Mouse (Mus musculus): Measurements from ENCODE around the gene Mfsd4b1. TPM values are rescaled to one million over a fixed set of nuclear protein-coding genes. Genes with fewer than 3 reads are reported as not detected.

Mfsd4b1 gene
- polyA plus RNA-seq, 1 experiment = not detected

- Histone ChIP-seq H3K4me1 (ENCODE audit: control insufficient read depth, insufficient read depth, insufficient read length, low read length) (no peaks in the 10 kb centered on the region), H3K27me3 (ENCODE audit: control insufficient read depth, insufficient read depth, low read length) (no peaks in the 10 kb centered on the region), H3K4me3 (ENCODE audit: low read depth, low read length) (no peak overlapping the region), H3K27ac (ENCODE audit: insufficient read depth, low read depth, low read length) (no peak overlapping the region), H3K36me3 (ENCODE audit: control insufficient read depth, insufficient read depth, low read length) (no peaks in the 10 kb centered on the region)
- 89% methylated on average over 2 of the region's 2 CpGs for WGBS
- TF ChIP-seq CTCF (IDR thresholded peaks at IDR 0.05; ENCODE audit: extremely low read depth, insufficient read length, insufficient replicate concordance, low read depth, low read length) = no peak
- TF ChIP-seq POLR2A (IDR thresholded peaks at IDR 0.05; ENCODE audit: low read depth, low read length) = no peak
Observed at GRCm38 (mm10) chr10:40000746-40001145, 24.3 kb downstream of the Mfsd4b1 start.

DNA sequence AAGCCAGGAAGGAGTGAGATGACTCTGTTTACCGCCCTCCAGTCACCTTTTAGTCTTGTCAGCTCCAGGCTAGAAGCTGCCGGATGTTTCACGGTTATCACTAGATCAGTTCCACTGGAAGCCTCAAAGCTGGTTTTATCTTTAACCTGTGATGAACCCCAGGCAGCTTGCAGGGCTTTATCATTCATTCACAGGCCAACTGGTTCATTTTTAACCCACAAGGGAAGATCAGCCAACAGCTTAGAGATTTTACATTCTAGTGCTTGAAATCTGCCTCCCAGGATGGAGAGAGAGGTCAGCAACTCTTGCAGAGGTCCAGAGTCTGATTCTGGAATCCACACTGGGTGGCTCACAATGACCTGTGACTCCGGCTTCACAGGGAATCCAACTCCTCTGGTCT is 33.9 kb downstream of the Mfsd4b1 start:
- TF ChIP-seq CTCF (IDR thresholded peaks at IDR 0.05; ENCODE audit: extremely low read depth, insufficient read length, insufficient replicate concordance, low read depth, low read length) = no peak
- no peak for TF ChIP-seq POLR2A (IDR thresholded peaks at IDR 0.05; ENCODE audit: low read depth, low read length)
- Histone ChIP-seq H3K4me3 (ENCODE audit: low read depth, low read length) (no peak overlapping the region), H3K27me3 (ENCODE audit: control insufficient read depth, insufficient read depth, low read length) (no peaks in the 10 kb centered on the region), H3K36me3 (ENCODE audit: control insufficient read depth, insufficient read depth, low read length) (no peaks in the 10 kb centered on the region), H3K27ac (ENCODE audit: insufficient read depth, low read depth, low read length) (no peak overlapping the region), H3K4me1 (ENCODE audit: control insufficient read depth, insufficient read depth, insufficient read length, low read length) (no peaks in the 10 kb centered on the region)
- WGBS = 43% methylated on average over 4 of the region's 4 CpGs

- no peak within 1 kb of the TSS for H3K4me3 ChIP-seq (ENCODE audit: low read depth, low read length)
- no peaks in the 10 kb centered on the region for H3K36me3 ChIP-seq (ENCODE audit: control insufficient read depth, insufficient read depth, low read length)
- no peaks in the 10 kb centered on the region for H3K27me3 ChIP-seq (ENCODE audit: control insufficient read depth, insufficient read depth, low read length)
- WGBS = 70% methylated on average over 12 of the region's 12 CpGs
- no peak within 1 kb of the TSS for H3K27ac ChIP-seq (ENCODE audit: insufficient read depth, low read depth, low read length)
- H3K4me1 ChIP-seq (ENCODE audit: control insufficient read depth, insufficient read depth, insufficient read length, low read length) = no peaks in the 10 kb centered on the region
- TF ChIP-seq POLR2A (IDR thresholded peaks at IDR 0.05; ENCODE audit: low read depth, low read length) = no peak
Observed at GRCm38 (mm10) chr10:39986466-39986865, 38.6 kb downstream of the Mfsd4b1 start, which contains the start of gene Mfsd4b5. Gene Mfsd4b5 (minus strand): TSS chr10:39986646.

GRCm38 (mm10) chr10:39982604-39983003 is 42.5 kb downstream of the Mfsd4b1 start:
- no peak overlapping the region for H3K4me3 ChIP-seq (ENCODE audit: low read depth, low read length)
- no peaks in the 10 kb centered on the region for H3K27me3 ChIP-seq (ENCODE audit: control insufficient read depth, insufficient read depth, low read length)
- H3K4me1 ChIP-seq (ENCODE audit: control insufficient read depth, insufficient read depth, insufficient read length, low read length) = no peaks in the 10 kb centered on the region
- no peak overlapping the region for H3K27ac ChIP-seq (ENCODE audit: insufficient read depth, low read depth, low read length)
- no peak for TF ChIP-seq POLR2A (IDR thresholded peaks at IDR 0.05; ENCODE audit: low read depth, low read length)
- no peak for TF ChIP-seq CTCF (IDR thresholded peaks at IDR 0.05; ENCODE audit: extremely low read depth, insufficient read length, insufficient replicate concordance, low read depth, low read length)
- H3K36me3 ChIP-seq (ENCODE audit: control insufficient read depth, insufficient read depth, low read length) = no peaks in the 10 kb centered on the region
- 34% methylated on average over 5 of the region's 5 CpGs for WGBS

GRCm38 (mm10) chr10:39978231-39978630 is 46.8 kb downstream of the Mfsd4b1 start:
- no peaks in the 10 kb centered on the region for H3K27me3 ChIP-seq (ENCODE audit: control insufficient read depth, insufficient read depth, low read length)
- no peaks in the 10 kb centered on the region for H3K4me1 ChIP-seq (ENCODE audit: control insufficient read depth, insufficient read depth, insufficient read length, low read length)
- TF ChIP-seq CTCF (IDR thresholded peaks at IDR 0.05; ENCODE audit: extremely low read depth, insufficient read length, insufficient replicate concordance, low read depth, low read length) (no peak), POLR2A (IDR thresholded peaks at IDR 0.05; ENCODE audit: low read depth, low read length) (no peak)
- H3K4me3 ChIP-seq (ENCODE audit: low read depth, low read length) = no peak overlapping the region
- H3K27ac ChIP-seq (ENCODE audit: insufficient read depth, low read depth, low read length) = no peak overlapping the region
- 97% methylated on average over 1 of the region's 1 CpGs for WGBS
- no peaks in the 10 kb centered on the region for H3K36me3 ChIP-seq (ENCODE audit: control insufficient read depth, insufficient read depth, low read length)

DNA sequence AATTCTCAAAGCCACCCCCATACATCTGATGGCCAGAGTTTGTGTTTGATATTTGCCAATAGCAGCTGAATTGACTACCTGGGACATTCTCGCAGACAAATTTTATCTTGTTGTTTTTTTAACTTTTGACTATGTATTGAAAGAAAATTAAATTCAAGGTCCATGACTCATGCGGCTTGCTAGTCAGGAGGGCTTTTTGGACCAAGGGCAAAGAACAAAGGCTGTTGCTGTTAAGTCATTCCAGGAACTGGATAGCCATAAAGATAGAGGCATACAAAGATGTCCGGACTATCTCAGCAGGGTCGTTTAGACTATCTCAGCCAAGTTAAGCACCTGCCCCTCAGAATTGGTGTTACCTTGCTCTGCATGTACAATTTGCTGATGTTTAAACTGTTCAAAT is 47.7 kb downstream of the Mfsd4b1 start:
- Histone ChIP-seq H3K27me3 (ENCODE audit: control insufficient read depth, insufficient read depth, low read length) (no peaks in the 10 kb centered on the region), H3K27ac (ENCODE audit: insufficient read depth, low read depth, low read length) (no peak overlapping the region), H3K36me3 (ENCODE audit: control insufficient read depth, insufficient read depth, low read length) (no peaks in the 10 kb centered on the region), H3K4me3 (ENCODE audit: low read depth, low read length) (no peak overlapping the region), H3K4me1 (ENCODE audit: control insufficient read depth, insufficient read depth, insufficient read length, low read length) (no peaks in the 10 kb centered on the region)
- TF ChIP-seq CTCF (IDR thresholded peaks at IDR 0.05; ENCODE audit: extremely low read depth, insufficient read length, insufficient replicate concordance, low read depth, low read length) = no peak
- WGBS = 73% methylated on average over 4 of the region's 4 CpGs

- no peak overlapping the region for H3K4me3 ChIP-seq (ENCODE audit: low read depth, low read length)
- H3K27me3 ChIP-seq (ENCODE audit: control insufficient read depth, insufficient read depth, low read length) = no peaks in the 10 kb centered on the region
- no peaks in the 10 kb centered on the region for H3K4me1 ChIP-seq (ENCODE audit: control insufficient read depth, insufficient read depth, insufficient read length, low read length)
- WGBS = 57% methylated on average over 2 of the region's 2 CpGs
- no peaks in the 10 kb centered on the region for H3K36me3 ChIP-seq (ENCODE audit: control insufficient read depth, insufficient read depth, low read length)
- TF ChIP-seq CTCF (IDR thresholded peaks at IDR 0.05; ENCODE audit: extremely low read depth, insufficient read length, insufficient replicate concordance, low read depth, low read length) = no peak
- no peak for TF ChIP-seq POLR2A (IDR thresholded peaks at IDR 0.05; ENCODE audit: low read depth, low read length)
- no peak overlapping the region for H3K27ac ChIP-seq (ENCODE audit: insufficient read depth, low read depth, low read length)
Observed at GRCm38 (mm10) chr10:39975771-39976170, 49.3 kb downstream of the Mfsd4b1 start.

DNA sequence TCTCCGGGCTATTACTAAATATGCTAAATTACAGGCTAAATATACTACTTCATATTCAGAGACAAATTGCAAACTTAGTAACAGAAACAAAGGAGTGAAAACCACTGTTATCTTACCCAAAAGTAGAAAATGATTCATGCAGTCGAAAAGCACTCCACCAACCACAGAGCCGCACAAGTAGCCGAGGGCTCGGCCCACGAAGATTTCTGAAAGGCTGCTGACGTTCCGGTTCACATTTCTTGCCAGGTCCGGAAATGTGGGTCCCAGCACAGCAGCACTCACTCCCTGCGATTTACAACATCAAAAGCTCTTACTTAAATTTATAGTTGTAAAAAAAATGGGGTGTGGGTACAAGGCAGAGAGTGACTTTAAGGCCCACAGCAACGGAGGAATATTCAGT is 50.1 kb downstream of the Mfsd4b1 start:
- TF ChIP-seq CTCF (IDR thresholded peaks at IDR 0.05; ENCODE audit: extremely low read depth, insufficient read length, insufficient replicate concordance, low read depth, low read length) (no peak), POLR2A (IDR thresholded peaks at IDR 0.05; ENCODE audit: low read depth, low read length) (no peak)
- 70% methylated on average over 11 of the region's 11 CpGs for WGBS
- no peak overlapping the region for H3K27ac ChIP-seq (ENCODE audit: insufficient read depth, low read depth, low read length)
- H3K4me1 ChIP-seq (ENCODE audit: control insufficient read depth, insufficient read depth, insufficient read length, low read length) = no peaks in the 10 kb centered on the region
- no peaks in the 10 kb centered on the region for H3K36me3 ChIP-seq (ENCODE audit: control insufficient read depth, insufficient read depth, low read length)
- H3K27me3 ChIP-seq (ENCODE audit: control insufficient read depth, insufficient read depth, low read length) = no peaks in the 10 kb centered on the region
- H3K4me3 ChIP-seq (ENCODE audit: low read depth, low read length) = no peak overlapping the region
